Mouse (Mus musculus): Measurements from ENCODE around the gene Brd3os. TPM values are rescaled to one million over a fixed set of nuclear protein-coding genes. Genes with fewer than 3 reads are reported as not detected.

The Brd3os gene
- 0.25 and 0.35 TPM in 2 replicates for polyA plus RNA-seq (2015; fragmentation: Nextera tagmentation; extraction: Ambion mirVana)

DNA sequence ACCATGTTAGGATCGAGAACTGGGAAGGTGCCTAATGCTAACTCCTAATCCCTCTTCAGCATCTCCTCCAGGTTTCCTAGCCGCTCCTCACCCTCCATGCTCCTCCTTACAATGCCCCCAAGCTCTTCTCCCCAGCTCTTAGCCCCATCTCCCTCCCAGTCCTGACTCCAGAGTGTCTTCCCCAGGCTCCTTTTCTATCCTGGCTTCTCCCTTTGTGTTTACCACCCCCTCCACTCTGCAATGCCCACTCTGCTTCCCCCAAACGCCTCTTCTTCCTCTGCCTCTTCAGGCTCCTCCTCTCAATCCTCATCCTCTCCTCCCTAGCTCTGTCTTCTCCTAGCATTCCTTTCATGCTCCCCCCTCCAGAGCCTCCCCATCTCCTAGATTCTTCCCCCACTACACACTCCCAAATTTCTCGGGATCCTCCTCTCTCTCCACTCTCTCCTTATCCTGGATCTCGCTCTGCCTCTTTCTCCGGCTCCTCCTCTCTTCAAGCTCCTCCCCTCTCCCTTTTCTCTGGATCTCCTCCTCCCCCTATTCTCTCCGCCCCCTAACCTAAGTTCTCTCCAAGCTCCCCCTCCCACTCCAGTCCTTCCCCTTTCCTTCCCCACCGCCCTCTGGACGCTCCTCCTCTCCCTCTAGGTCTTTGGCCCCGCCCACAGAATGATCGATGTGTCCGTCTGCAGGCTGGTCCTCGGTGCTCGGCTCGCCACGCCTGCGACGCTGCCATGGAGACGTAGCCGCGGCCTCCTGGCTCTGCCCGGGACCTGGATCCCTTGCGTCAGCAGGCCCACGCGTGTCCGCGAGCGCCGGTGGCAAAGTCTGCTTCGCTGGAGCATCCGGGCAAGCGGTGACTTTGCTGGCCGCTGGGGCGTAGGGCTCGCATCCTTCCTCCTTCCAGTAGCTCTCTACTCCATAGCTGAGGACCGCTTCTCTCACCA lies at the start of gene Brd3os:
TSS of gene Brd3os (plus strand) at position 558 of the 941 bp plus-strand sequence.
- H3K4me2 ChIP-seq (ENCODE audit: low read depth, low read length), result peak within 1 kb of the TSS; percentile 72
- ATAC-seq (peak; percentile 89), DNase-seq (peak; percentile 93)
- no peak for TF ChIP-seq EP300 (IDR thresholded peaks at IDR 0.05; ENCODE audit: low read depth)
- TF ChIP-seq CTCF (IDR thresholded peaks at IDR 0.05; ENCODE audit: low read depth), result no peak
- H3K27me3 ChIP-seq (ENCODE audit: insufficient read depth, low read length), result no peaks in the 10 kb centered on the region
- no peaks in the 10 kb centered on the region for H3K9me3 ChIP-seq (ENCODE audit: low read length)
- peaks cover 14% of the 10 kb centered on the region for H3K36me3 ChIP-seq (replicated peaks; ENCODE audit: insufficient read depth, low read length)
- peak within 1 kb of the TSS; percentile 45 for H3K4me3 ChIP-seq (ENCODE audit: low read depth, low read length)
- 3% methylated on average over 35 of the region's 36 CpGs for WGBS (ENCODE audit: insufficient replicate concordance)
- H3K9ac ChIP-seq (replicated peaks), result peak within 1 kb of the TSS; percentile 47
- H3K27ac ChIP-seq (ENCODE audit: low read depth), result no peak within 1 kb of the TSS
- peaks cover 18% of the 10 kb centered on the region for H3K4me1 ChIP-seq (ENCODE audit: insufficient read depth)

DNA sequence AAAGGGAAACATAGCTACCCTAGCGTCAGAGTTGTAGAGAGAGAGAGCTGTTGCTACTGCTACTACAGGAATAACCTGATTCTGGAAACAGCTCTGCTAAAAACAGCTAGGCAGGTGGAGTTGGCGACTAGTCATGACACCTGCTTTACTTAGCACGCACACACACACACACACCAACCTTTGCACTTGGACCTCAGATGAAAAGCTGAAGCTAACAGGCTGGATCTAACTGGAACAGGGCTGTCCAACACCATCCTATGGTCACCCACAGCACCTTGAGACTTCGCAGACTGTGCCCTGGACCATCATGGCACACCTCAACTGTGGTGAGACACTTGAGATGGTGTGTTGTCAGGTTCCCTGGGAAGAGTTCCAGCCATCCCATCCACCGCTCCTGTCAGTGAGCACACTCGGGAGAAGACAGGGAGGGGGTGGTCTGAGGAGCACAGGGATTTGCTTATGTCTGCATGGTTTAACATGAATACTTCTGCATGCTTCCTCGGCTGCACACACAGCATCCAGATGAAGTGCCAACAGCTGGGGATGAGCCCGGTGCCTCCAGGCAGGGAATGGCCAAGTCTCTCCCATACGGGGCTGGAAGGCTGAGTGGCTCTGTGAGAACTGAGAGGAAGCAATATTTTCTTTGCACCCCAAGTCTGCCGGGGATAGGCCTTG lies 47.8 kb upstream of the Brd3os start:
- no peak for DNase-seq

DNA sequence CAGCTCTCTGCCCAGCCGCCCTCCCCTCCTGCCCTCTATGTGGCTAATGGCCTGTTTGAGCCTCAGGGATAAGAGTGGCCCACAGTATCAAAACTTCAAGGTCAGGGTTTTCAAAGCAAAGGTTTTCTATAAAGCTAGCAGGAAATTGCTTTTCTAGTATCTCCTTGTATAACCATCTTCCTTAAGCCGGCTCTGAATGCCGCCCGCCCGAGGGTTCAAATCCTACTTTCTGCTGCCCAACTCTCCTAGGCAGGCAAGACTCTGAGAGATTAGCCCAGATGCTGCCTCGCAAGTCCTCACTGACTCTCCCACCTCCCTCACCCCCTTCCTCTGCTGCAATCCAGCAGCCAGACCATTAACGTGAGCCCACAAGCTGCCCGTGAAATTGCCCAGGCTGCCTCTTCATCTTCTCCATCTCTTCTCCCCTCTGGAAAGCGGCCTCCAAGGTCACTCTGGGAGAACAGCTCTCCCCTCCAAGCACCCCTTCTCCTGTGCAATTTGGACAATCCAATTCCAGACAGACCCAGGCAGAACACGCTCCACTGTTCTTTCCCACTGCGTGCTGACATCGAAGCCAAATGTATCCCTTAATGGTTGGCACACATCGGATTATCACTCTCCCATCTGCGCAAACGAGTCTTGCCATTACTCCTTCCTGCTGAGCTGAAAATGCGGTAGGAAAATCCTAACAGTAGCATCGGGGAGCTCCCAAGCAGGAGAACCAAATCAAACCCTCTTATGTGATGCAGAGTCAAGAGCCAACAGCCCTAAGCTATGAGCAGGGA lies 45.3 kb upstream of the Brd3os start:
- Histone ChIP-seq H3K4me2 (ENCODE audit: low read depth, low read length) (no peak overlapping the region), H3K36me3 (replicated peaks; ENCODE audit: insufficient read depth, low read length) (no peaks in the 10 kb centered on the region), H3K4me1 (ENCODE audit: insufficient read depth) (peaks cover 8% of the 10 kb centered on the region), H3K9ac (replicated peaks) (no peak overlapping the region), H3K27me3 (ENCODE audit: insufficient read depth, low read length) (no peaks in the 10 kb centered on the region), H3K27ac (ENCODE audit: low read depth) (no peak overlapping the region), H3K9me3 (ENCODE audit: low read length) (peaks cover 3% of the 10 kb centered on the region; the same call in 1 of the 2 replicates), H3K4me3 (ENCODE audit: low read depth, low read length) (no peak overlapping the region)
- no peak for ATAC-seq
- no peak for DNase-seq
- WGBS (ENCODE audit: insufficient replicate concordance), result 80% methylated on average over 17 of the region's 17 CpGs
- no peak for TF ChIP-seq EP300 (IDR thresholded peaks at IDR 0.05; ENCODE audit: low read depth)
- TF ChIP-seq CTCF (IDR thresholded peaks at IDR 0.05; ENCODE audit: low read depth), result no peak

More for the DNA sequence above, 47.8 kb upstream of the Brd3os start:
- WGBS (ENCODE audit: insufficient replicate concordance), result 67% methylated on average over 10 of the region's 10 CpGs
- peaks cover 3% of the 10 kb centered on the region; the same call in 1 of the 2 replicates for H3K9me3 ChIP-seq (ENCODE audit: low read length)
- H3K9ac ChIP-seq (replicated peaks), result no peak overlapping the region
- H3K4me1 ChIP-seq (ENCODE audit: insufficient read depth), result peaks cover 23% of the 10 kb centered on the region
- no peaks in the 10 kb centered on the region for H3K27me3 ChIP-seq (ENCODE audit: insufficient read depth, low read length)
- no peak overlapping the region for H3K4me3 ChIP-seq (ENCODE audit: low read depth, low read length)
- H3K27ac ChIP-seq (ENCODE audit: low read depth), result no peak overlapping the region
- H3K36me3 ChIP-seq (replicated peaks; ENCODE audit: insufficient read depth, low read length), result no peaks in the 10 kb centered on the region
- no peak for TF ChIP-seq CTCF (IDR thresholded peaks at IDR 0.05; ENCODE audit: low read depth)
- no peak for TF ChIP-seq EP300 (IDR thresholded peaks at IDR 0.05; ENCODE audit: low read depth)
- ATAC-seq, result peak; percentile 52; the same call in 1 of the 2 replicates
- H3K4me2 ChIP-seq (ENCODE audit: low read depth, low read length), result no peak overlapping the region

DNA sequence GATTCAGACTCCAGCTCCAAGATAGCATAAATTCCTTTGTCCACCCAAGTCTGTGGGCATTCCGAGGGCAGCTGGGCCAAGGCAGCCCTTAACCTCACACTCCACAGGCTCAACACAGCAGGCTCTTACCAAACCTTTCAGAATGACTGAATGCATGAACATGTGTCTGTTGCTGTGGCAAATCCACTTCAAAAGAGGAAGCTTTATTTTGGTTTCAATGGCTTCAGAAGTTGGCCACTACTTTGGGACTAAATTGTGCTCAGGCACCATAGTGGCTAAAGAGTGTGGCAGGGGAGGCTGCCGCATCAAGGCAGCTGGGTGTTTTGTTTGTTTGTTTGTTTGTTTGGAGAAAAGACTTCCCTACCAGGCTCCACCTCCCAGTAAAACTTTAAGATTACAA lies 42.0 kb upstream of the Brd3os start:
- H3K9me3 ChIP-seq (ENCODE audit: low read length), result peaks cover 3% of the 10 kb centered on the region; the same call in 1 of the 2 replicates
- H3K36me3 ChIP-seq (replicated peaks; ENCODE audit: insufficient read depth, low read length), result no peaks in the 10 kb centered on the region
- peaks cover 27% of the 10 kb centered on the region for H3K4me1 ChIP-seq (ENCODE audit: insufficient read depth)
- H3K27ac ChIP-seq (ENCODE audit: low read depth), result no peak overlapping the region
- ATAC-seq (no peak), DNase-seq (no peak)
- WGBS (ENCODE audit: insufficient replicate concordance), result 80% methylated on average over 2 of the region's 2 CpGs
- H3K4me2 ChIP-seq (ENCODE audit: low read depth, low read length), result no peak overlapping the region
- H3K4me3 ChIP-seq (ENCODE audit: low read depth, low read length), result no peak overlapping the region
- H3K9ac ChIP-seq (replicated peaks), result no peak overlapping the region
- no peak for TF ChIP-seq EP300 (IDR thresholded peaks at IDR 0.05; ENCODE audit: low read depth)
- TF ChIP-seq CTCF (IDR thresholded peaks at IDR 0.05; ENCODE audit: low read depth), result no peak
- H3K27me3 ChIP-seq (ENCODE audit: insufficient read depth, low read length), result no peaks in the 10 kb centered on the region

DNA sequence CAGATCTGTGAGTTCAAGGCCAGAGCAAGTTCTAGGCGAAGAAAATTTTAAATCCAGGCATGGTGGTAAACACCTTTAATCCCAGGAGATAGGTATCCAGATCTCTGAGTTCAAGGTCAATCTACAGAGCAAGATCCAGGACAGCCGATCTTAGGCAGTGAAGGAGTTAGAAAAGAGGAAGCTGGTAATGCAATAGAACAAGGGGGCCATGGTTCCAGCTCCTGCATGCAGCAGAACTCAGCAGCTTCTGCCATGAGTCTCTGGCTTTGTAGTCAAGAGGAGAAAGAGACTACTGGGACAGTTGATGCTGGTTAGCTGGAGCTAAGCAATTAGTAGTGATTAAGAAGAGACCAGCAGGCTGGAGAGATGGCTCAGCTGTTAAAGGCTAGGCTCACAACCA lies 40.6 kb upstream of the Brd3os start:
- WGBS (ENCODE audit: insufficient replicate concordance), result 48% methylated on average over 2 of the region's 2 CpGs
- no peak for TF ChIP-seq EP300 (IDR thresholded peaks at IDR 0.05; ENCODE audit: low read depth)
- TF ChIP-seq CTCF (IDR thresholded peaks at IDR 0.05; ENCODE audit: low read depth), result no peak
- Histone ChIP-seq H3K4me1 (ENCODE audit: insufficient read depth) (peaks cover 37% of the 10 kb centered on the region), H3K9ac (replicated peaks) (no peak overlapping the region), H3K27me3 (ENCODE audit: insufficient read depth, low read length) (no peaks in the 10 kb centered on the region), H3K4me3 (ENCODE audit: low read depth, low read length) (no peak overlapping the region), H3K36me3 (replicated peaks; ENCODE audit: insufficient read depth, low read length) (no peaks in the 10 kb centered on the region), H3K4me2 (ENCODE audit: low read depth, low read length) (no peak overlapping the region), H3K27ac (ENCODE audit: low read depth) (no peak overlapping the region), H3K9me3 (ENCODE audit: low read length) (peaks cover 3% of the 10 kb centered on the region; the same call in 1 of the 2 replicates)
- DNase-seq (no peak), ATAC-seq (no peak)
